Mouse (Mus musculus) limb, embryonic 14.5 days (tissue): ENCODE measurements around the gene Rictor. TPM values are rescaled to one million over a fixed set of nuclear protein-coding genes. Genes with fewer than 3 reads are reported as not detected.
"Not testable (repeated sequence)": the region's sequence is repeated elsewhere in the genome, so short reads cannot be mapped to it uniquely, and the experiment has no call there.

ENCODE experiments used
- ATAC-seq: fragments of 200-750 bp; cut with Nextera tagmentation; 2 replicates; pipeline ENCODE4 v1.8.0; 2017; ENCODE audit warnings: low read depth, moderate number of reproducible peaks, moderate TSS enrichment; ENCODE audit not compliant: low FRiP score
- DNase-seq: peaks from one replicate; pipeline ENCODE4 v3.0.0-alpha.2; 2015; ENCODE audit warnings: low spot score
- H3K27ac ChIP-seq: fragments of 300-500 bp; sonication (generic); replicated peaks from 2 replicates; pipeline ENCODE4 v1.5.1; 2014; ENCODE audit warnings: low read depth, mild to moderate bottlenecking, low read length, moderate library complexity, mixed read lengths
- H3K27me3 ChIP-seq: fragments of 300-500 bp; sonication (generic); 2 replicates; pipeline ENCODE4 v1.6.1; 2014; ENCODE audit warnings: low read length, mixed read lengths; ENCODE audit not compliant: control insufficient read depth, insufficient read depth
- H3K36me3 ChIP-seq: fragments of 300-500 bp; sonication (generic); 2 replicates; pipeline ENCODE4 v1.6.1; 2014; ENCODE audit warnings: mild to moderate bottlenecking, low read length, moderate library complexity, mixed read lengths; ENCODE audit not compliant: control insufficient read depth, insufficient read depth
- H3K4me1 ChIP-seq: fragments of 300-500 bp; sonication (generic); 2 replicates; pipeline ENCODE4 v1.6.1; 2014; ENCODE audit warnings: antibody characterized with exemption, low read length, mixed read lengths; ENCODE audit not compliant: control insufficient read depth, insufficient read depth
- H3K4me2 ChIP-seq: fragments of 300-500 bp; sonication (generic); replicated peaks from 2 replicates; pipeline ENCODE4 v1.6.1; 2014; ENCODE audit warnings: low read depth, mild to moderate bottlenecking, low read length, moderate library complexity; ENCODE audit not compliant: severe bottlenecking
- H3K4me3 ChIP-seq: fragments of 300-500 bp; sonication (generic); replicated peaks from 2 replicates; pipeline ENCODE4 v1.5.1; 2014; ENCODE audit warnings: low read length
- H3K9ac ChIP-seq: fragments of 300-500 bp; sonication (generic); 2 replicates; pipeline ENCODE4 v1.6.1; 2014; ENCODE audit warnings: mild to moderate bottlenecking, low read depth, low read length, moderate library complexity; ENCODE audit not compliant: severe bottlenecking
- H3K9me3 ChIP-seq: fragments of 300-500 bp; sonication (generic); 2 replicates; pipeline ENCODE4 v1.6.1; 2016; ENCODE audit warnings: low read length; ENCODE audit not compliant: control insufficient read depth
- POLR2A ChIP-seq: fragments of 200-500 bp; IDR thresholded peaks from 2 replicates; pipeline ENCODE4 v1.8.0; 2012; ENCODE audit warnings: inconsistent platforms, mild to moderate bottlenecking, moderate library complexity, borderline replicate concordance; ENCODE audit not compliant: insufficient read depth, insufficient read length; ENCODE audit errors: extremely low read depth
- WGBS: fragments of 180-500 bp; shearing (Covaris S2); extraction: QIAGEN DNeasy Blood & Tissue Kit; methylation state at CpG from one replicate; pipeline ENCODE4 v1.1.7; 2014; 5-methylcytosine and 5-hydroxymethylcytosine counted together
- polyA plus RNA-seq, 2 experiments: library from polyadenylated mRNA; depleted of rRNA in 1 of 2; stranded (reverse) in 1 of 2; unstranded in 1 of 2; fragments of >200 nt; fragmentation: Nextera tagmentation in 1 of 2; extraction: Ambion mirVana in 1 of 2; gene quantifications; 2 replicates each; pipeline versions ENCODE4 v1.2.1 to v1.2.3; 2012 to 2014

Gene Rictor
- polyA plus RNA-seq, 2 experiments: 12.1 to 37.8 TPM

DNA sequence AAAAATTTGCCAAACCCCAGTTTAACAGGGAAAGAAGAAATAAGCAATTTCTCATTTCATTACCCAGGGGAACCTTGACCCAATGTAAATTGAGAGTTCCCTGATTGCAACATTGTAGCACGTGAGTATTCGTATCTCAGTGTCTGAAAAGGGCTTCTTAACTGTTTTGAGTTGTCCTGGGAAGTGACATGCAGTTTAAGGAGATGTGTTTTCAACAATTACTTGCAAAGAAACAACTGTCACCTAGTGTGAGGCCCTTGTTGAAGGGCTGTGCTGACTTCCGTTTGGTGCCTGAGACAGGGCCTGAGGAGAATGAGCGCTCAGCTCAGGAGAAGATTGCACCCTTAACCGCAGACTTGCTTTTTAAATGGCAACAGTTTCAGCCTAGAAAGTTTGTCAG, 24.9 kb downstream of the Rictor start:
- DNase-seq (no peak), ATAC-seq (no peak)
- Histone ChIP-seq H3K4me1 (no peaks in the 10 kb centered on the region), H3K4me3 (no peak overlapping the region), H3K4me2 (no peak overlapping the region), H3K27me3 (no peaks in the 10 kb centered on the region), H3K27ac (no peak overlapping the region), H3K9ac (no peak overlapping the region), H3K36me3 (no peaks in the 10 kb centered on the region), H3K9me3 (no peaks in the 10 kb centered on the region)
- WGBS: 79% methylated on average over 5 of the region's 5 CpGs
- no peak for TF ChIP-seq POLR2A

DNA sequence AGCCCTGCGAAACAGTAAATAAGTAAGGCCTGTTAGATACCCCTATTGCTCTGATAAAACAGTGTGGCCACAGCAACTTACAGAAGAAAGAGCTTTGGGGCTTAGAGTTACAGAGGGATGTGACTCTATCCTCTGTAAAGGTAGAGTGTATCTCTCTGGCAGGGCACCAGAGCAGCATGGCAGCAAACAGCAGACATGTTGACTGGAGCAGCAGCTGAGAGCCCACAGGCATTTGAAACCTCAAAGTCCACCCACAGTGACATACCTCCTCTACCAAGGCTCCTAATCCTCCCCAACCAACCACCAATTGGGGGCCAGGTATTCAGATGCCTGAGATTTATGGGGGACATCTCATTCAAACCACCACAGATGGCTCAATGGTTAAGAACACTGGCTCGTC, 31.0 kb downstream of the Rictor start:
- Histone ChIP-seq H3K27me3 (no peaks in the 10 kb centered on the region), H3K36me3 (peaks cover 9% of the 10 kb centered on the region; the same call in 1 of the 2 replicates), H3K9ac (no peak overlapping the region), H3K9me3 (no peaks in the 10 kb centered on the region), H3K4me1 (no peaks in the 10 kb centered on the region), H3K4me2 (no peak overlapping the region), H3K4me3 (no peak overlapping the region), H3K27ac (no peak overlapping the region)
- TF ChIP-seq POLR2A: no peak
- 94% methylated on average over 2 of the region's 2 CpGs for WGBS
- DNase-seq (no peak), ATAC-seq (no peak)

DNA sequence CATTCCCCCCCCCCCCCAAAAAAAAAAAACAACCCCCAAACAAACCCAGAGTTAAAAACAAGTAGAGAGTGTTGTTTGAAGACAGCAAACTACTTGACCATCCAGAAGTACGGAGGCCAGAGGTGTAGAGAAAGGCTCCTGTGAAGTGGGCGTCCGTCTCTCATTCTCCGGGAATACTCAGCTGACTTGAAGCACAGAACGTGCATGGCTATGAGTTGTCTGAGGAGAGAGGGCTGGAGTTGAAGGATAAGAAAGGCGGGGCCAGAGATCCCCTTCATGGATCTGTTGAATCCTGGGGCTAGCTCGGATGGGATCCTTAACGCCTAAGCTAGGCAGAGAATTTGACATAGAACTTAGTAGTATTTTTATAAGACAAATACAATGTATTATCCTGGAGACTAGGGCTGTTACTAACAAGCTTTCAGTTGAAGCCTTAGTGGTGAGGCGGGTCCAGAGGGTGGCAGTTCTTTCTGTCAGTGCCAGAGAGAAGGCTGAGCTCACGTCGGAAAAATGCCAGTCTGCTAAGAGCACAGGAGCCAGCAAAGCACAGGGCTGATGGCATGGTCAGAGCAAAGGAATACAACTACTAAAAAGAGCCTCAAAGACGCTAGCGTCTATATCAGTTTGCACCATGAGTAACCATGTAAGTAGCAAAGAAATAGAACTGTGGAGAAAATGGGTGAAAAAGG, 34.3 kb downstream of the Rictor start:
- H3K4me1 ChIP-seq: no peaks in the 10 kb centered on the region
- DNase-seq (no peak), ATAC-seq (no peak)
- no peak overlapping the region for H3K4me2 ChIP-seq
- 80% methylated on average over 13 of the region's 13 CpGs for WGBS
- H3K36me3 ChIP-seq: peaks cover 24% of the 10 kb centered on the region
- no peaks in the 10 kb centered on the region for H3K27me3 ChIP-seq
- H3K9me3 ChIP-seq: no peaks in the 10 kb centered on the region
- no peak overlapping the region for H3K4me3 ChIP-seq
- no peak for TF ChIP-seq POLR2A
- no peak overlapping the region for H3K27ac ChIP-seq
- H3K9ac ChIP-seq: no peak overlapping the region

DNA sequence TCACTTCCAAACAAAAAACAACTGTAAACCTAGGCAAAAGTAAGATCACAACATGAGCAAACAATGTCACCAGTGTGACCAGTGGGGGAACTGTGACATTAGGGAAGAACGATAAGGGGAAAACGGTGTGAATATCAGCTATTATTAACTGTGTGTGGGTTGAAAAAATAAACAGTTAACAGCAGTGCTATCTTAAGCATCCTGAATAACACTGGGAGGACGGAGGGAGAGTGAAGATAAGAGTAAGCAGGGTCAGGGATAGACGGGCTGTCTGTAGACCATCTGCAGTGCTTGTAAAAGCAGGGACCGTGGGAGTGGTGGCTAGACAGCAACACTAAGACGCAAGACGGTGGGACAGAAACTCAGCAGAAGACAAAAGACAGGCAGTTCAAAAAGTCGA, 35.5 kb downstream of the Rictor start:
- ATAC-seq (no peak), DNase-seq (no peak)
- Histone ChIP-seq H3K9me3 (no peaks in the 10 kb centered on the region), H3K4me2 (no peak overlapping the region), H3K36me3 (peaks cover 32% of the 10 kb centered on the region), H3K9ac (no peak overlapping the region), H3K27me3 (no peaks in the 10 kb centered on the region), H3K4me1 (no peaks in the 10 kb centered on the region), H3K4me3 (no peak overlapping the region), H3K27ac (no peak overlapping the region)
- 35% methylated on average over 8 of the region's 8 CpGs for WGBS
- no peak for TF ChIP-seq POLR2A

DNA sequence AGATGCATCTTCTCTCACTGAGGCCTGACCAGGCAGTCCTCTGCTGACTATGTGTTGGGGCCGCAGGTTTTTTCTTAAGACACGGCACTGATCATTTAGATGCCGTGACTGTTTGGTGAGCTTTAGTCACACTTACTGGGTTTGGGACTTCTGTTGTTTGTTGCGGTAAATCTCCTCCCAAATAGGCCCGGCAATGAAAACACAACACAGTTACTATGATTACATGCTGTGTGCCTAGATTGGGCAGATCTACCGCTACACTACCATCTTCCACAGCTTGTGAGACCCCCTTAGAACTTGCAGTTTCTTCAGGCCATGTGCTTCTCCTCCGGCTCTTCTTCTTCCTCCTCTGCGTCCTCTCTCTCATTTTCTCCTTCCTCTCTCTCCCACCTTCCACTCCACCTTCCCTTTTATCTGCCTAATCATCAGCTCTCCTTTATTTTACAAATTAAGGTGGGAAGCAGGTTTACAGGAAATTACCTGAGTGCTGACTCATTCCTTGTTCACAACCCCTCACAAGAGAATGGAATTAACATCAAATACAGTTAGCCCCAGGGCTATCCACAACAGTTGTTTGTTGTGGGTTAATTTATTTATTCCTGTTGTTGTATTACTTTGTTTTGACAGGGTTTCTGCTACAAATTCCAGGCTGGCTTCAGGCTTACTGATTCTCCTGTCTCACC, 38.3 kb downstream of the Rictor start:
- not testable (repeated sequence) for H3K27me3 ChIP-seq, H3K4me3 ChIP-seq, H3K4me1 ChIP-seq, DNase-seq, ATAC-seq, H3K9ac ChIP-seq, H3K9me3 ChIP-seq, H3K27ac ChIP-seq, H3K4me2 ChIP-seq
- 80% methylated on average over 8 of the region's 8 CpGs for WGBS
- peaks cover 29% of the 10 kb centered on the region for H3K36me3 ChIP-seq

DNA sequence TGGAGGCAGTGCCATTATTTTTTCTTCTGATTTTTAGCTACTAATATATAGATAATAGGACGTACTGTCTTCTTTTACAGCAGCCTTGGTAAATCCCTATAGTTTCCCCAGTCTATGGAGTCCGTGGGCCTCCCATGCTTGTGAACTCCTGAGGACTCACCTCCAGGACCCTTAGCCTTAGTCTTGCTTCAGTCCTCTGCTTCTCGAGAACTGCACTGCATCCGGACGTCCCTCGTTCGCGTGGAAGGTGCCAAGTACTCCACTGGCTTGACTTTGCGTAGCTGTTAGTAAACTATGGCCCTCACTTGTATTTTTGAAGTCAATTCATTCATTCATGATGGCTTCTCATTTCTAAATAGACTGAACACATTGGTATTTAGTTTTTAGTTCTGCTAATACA, 38.8 kb downstream of the Rictor start:
- no peak for DNase-seq
- no peak overlapping the region for H3K4me2 ChIP-seq
- no peaks in the 10 kb centered on the region for H3K9me3 ChIP-seq
- no peaks in the 10 kb centered on the region for H3K27me3 ChIP-seq
- H3K27ac ChIP-seq: no peak overlapping the region
- no peak for TF ChIP-seq POLR2A
- no peak overlapping the region for H3K9ac ChIP-seq
- no peaks in the 10 kb centered on the region for H3K4me1 ChIP-seq
- peaks cover 29% of the 10 kb centered on the region for H3K36me3 ChIP-seq
- 88% methylated on average over 9 of the region's 9 CpGs for WGBS
- no peak overlapping the region for H3K4me3 ChIP-seq
- no peak for ATAC-seq
